Mouse (Mus musculus) heart, embryonic 15.5 days (tissue): ENCODE measurements around the gene Zfyve1. TPM values are rescaled to one million over a fixed set of nuclear protein-coding genes. Genes with fewer than 3 reads are reported as not detected.

Source experiments
- ATAC-seq: fragments of 200-750 bp; cut with Nextera tagmentation; replicated peaks from 2 replicates; pipeline ENCODE4 v1.8.0; 2017; ENCODE audit warnings: low read depth, moderate TSS enrichment; ENCODE audit not compliant: insufficient number of reproducible peaks, insufficient read depth, low FRiP score
- H3K27ac ChIP-seq: fragments of 300-500 bp; sonication (generic); 2 replicates; pipeline ENCODE4 v1.5.1; 2015; ENCODE audit warnings: mild to moderate bottlenecking, inconsistent platforms
- H3K27me3 ChIP-seq: fragments of 300-500 bp; sonication (generic); 2 replicates; pipeline ENCODE4 v1.6.1; 2015; ENCODE audit warnings: inconsistent platforms
- H3K36me3 ChIP-seq: fragments of 300-500 bp; sonication (generic); 2 replicates; pipeline ENCODE4 v1.6.1; 2015; ENCODE audit warnings: mild to moderate bottlenecking, inconsistent platforms
- H3K4me1 ChIP-seq: fragments of 300-500 bp; sonication (generic); replicated peaks from 2 replicates; pipeline ENCODE4 v1.6.1; 2015; ENCODE audit warnings: inconsistent platforms
- H3K4me2 ChIP-seq: fragments of 300-500 bp; sonication (generic); 2 replicates; pipeline ENCODE4 v1.6.1; 2015; ENCODE audit warnings: inconsistent platforms, mild to moderate bottlenecking, moderate library complexity
- H3K4me3 ChIP-seq: fragments of 300-500 bp; sonication (generic); 2 replicates; pipeline ENCODE4 v1.5.1; 2015; ENCODE audit warnings: mild to moderate bottlenecking, inconsistent platforms
- H3K9ac ChIP-seq: fragments of 300-500 bp; sonication (generic); 2 replicates; pipeline ENCODE4 v1.6.1; 2015; ENCODE audit warnings: mild to moderate bottlenecking, inconsistent platforms
- H3K9me3 ChIP-seq: fragments of 300-500 bp; sonication (generic); replicated peaks from 2 replicates; pipeline ENCODE4 v1.6.1; 2016; ENCODE audit warnings: inconsistent platforms
- WGBS: fragments of 180-500 bp; shearing (Covaris S2); methylation state at CpG from one replicate; pipeline ENCODE4 v1.1.7; 2015; ENCODE audit warnings: mixed read lengths; 5-methylcytosine and 5-hydroxymethylcytosine counted together
- polyA plus RNA-seq: library from polyadenylated mRNA; unstranded; fragments of >200 nt; fragmentation: Nextera tagmentation; extraction: Ambion mirVana; gene quantifications from 2 replicates; pipeline ENCODE4 v1.2.1, GENCODE M21; 2015

Gene Zfyve1
- polyA plus RNA-seq, 1 experiment from 2014 or later, result 13.9 TPM

DNA sequence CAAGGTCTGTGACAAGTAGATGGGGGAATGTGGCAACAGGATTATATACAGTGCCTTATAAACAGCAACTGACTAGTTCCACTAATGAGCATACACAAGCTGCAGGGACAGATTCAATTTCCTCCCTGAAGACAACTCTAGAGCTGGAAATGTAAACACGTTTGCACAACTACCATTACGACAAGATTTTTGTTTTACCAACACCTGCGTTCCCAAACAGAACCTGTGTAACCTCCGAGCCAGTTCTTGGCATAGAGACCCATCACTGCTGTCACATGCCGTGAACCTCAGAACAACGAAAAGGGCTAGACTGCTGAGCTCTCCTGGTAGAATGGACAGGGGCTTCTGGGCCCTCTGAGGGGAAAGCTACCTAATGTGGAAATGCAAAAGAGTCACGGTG is 53.0 kb downstream of the Zfyve1 start:
- peaks cover 54% of the 10 kb centered on the region for H3K36me3 ChIP-seq
- H3K4me2 ChIP-seq, result no peak overlapping the region
- WGBS, result 77% methylated on average over 7 of the region's 7 CpGs
- H3K4me3 ChIP-seq, result no peak overlapping the region
- no peaks in the 10 kb centered on the region for H3K27me3 ChIP-seq
- no peak overlapping the region for H3K9ac ChIP-seq
- ATAC-seq, result no peak
- H3K4me1 ChIP-seq, result peaks cover 4% of the 10 kb centered on the region; the same call in 1 of the 2 replicates
- H3K9me3 ChIP-seq, result no peaks in the 10 kb centered on the region
- no peak overlapping the region for H3K27ac ChIP-seq

DNA sequence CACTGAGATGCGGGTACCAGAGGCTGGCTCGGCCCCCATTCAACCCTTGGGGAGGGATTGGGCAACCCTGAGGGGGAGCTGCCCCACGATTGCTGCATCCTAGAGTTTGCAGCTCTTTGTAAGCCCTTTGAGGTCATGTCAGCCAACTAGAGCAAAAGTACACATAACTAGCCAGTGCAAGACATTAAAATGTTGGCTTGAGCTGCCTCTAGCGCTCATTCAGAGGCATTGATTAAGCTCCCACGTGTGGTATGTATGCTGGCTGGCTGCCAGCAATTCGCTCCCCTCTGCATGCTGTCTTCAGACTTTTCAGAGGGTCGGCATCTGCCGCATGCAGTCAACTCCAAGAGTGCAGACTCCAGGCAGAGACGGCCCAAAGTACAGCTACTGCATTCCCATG is 61.0 kb downstream of the Zfyve1 start:
- H3K9ac ChIP-seq, result no peak overlapping the region
- no peaks in the 10 kb centered on the region for H3K27me3 ChIP-seq
- H3K9me3 ChIP-seq, result no peaks in the 10 kb centered on the region
- H3K4me2 ChIP-seq, result no peak overlapping the region
- H3K4me3 ChIP-seq, result no peak overlapping the region
- ATAC-seq, result no peak
- WGBS, result 47% methylated on average over 9 of the region's 9 CpGs
- H3K27ac ChIP-seq, result no peak overlapping the region
- H3K36me3 ChIP-seq, result peaks cover 25% of the 10 kb centered on the region; the same call in 1 of the 2 replicates
- peaks cover 8% of the 10 kb centered on the region; the same call in 1 of the 2 replicates for H3K4me1 ChIP-seq

DNA sequence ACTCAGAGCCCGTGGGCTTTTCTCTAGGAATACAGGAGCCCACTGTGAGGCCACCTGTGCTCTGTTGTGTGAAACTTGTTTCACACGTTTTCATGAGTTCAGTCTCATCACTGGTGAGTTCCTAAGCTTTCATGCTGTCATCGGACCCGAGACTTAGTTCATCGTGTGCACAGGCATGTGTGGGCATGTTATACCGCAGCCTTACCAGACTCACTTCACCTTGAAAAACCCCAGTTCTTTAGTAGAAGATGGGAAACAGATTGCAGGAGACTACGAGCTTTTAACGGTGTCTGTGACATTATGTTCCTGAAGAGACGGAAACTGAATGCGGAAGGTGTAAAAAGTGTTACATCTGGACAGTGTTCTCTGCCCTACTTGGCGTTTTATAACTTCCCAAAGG is 61.6 kb downstream of the Zfyve1 start:
- H3K9ac ChIP-seq, result no peak overlapping the region
- 79% methylated on average over 11 of the region's 11 CpGs for WGBS
- H3K9me3 ChIP-seq, result no peaks in the 10 kb centered on the region
- H3K27ac ChIP-seq, result no peak overlapping the region
- peaks cover 8% of the 10 kb centered on the region; the same call in 1 of the 2 replicates for H3K4me1 ChIP-seq
- no peak overlapping the region for H3K4me3 ChIP-seq
- H3K36me3 ChIP-seq, result peaks cover 20% of the 10 kb centered on the region; the same call in 1 of the 2 replicates
- H3K4me2 ChIP-seq, result no peak overlapping the region
- ATAC-seq, result no peak
- no peaks in the 10 kb centered on the region for H3K27me3 ChIP-seq

DNA sequence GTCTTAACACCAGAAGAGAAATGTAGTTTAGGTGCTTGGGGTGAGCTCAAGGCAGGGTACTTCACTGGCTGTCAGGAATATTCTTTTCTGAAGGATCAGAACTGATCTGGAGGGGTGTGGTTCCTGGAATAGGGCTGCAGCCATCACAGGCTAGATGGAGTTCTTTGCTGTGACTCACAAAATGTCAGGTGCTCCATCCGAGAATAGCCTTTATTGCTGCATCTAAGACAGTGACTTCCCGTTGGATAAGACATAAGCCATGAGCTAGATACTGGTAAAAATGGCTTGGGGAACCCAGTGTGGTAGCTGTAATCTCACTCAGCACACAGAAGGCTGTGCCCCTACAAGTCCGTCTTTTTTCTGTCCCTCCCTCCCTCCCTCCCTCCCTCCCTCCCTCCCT is 62.8 kb downstream of the Zfyve1 start:
- no peak overlapping the region for H3K4me2 ChIP-seq
- H3K4me1 ChIP-seq, result peaks cover 8% of the 10 kb centered on the region; the same call in 1 of the 2 replicates
- no peaks in the 10 kb centered on the region for H3K27me3 ChIP-seq
- H3K36me3 ChIP-seq, result peaks cover 17% of the 10 kb centered on the region; the same call in 1 of the 2 replicates
- no peak overlapping the region for H3K27ac ChIP-seq
- no peak overlapping the region for H3K4me3 ChIP-seq
- H3K9me3 ChIP-seq, result no peaks in the 10 kb centered on the region
- H3K9ac ChIP-seq, result no peak overlapping the region
- ATAC-seq, result no peak
- 72% methylated on average over 3 of the region's 3 CpGs for WGBS

DNA sequence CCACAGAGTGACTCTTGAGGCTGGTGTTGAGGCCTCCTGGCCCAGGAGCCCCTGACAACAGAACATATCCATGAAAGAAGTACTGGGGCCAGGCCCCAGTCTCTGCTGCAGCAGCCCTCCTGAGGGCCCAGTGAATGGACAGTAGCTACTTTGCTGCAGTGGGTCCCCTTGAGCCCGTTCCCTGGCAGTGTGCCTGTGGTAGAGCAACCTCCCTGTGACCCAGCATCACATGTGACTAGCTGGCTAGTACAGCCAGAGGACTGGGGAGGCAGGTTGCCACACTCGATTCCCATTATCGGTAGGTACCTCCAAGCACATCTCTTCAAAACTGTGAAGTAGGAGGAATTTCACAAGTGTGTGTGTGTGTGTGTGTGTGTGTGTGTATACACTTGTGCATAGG is 64.1 kb downstream of the Zfyve1 start:
- no peaks in the 10 kb centered on the region for H3K9me3 ChIP-seq
- H3K4me2 ChIP-seq, result no peak overlapping the region
- WGBS, result 72% methylated on average over 3 of the region's 3 CpGs
- no peak overlapping the region for H3K4me3 ChIP-seq
- H3K4me1 ChIP-seq, result peaks cover 8% of the 10 kb centered on the region; the same call in 1 of the 2 replicates
- no peak overlapping the region for H3K27ac ChIP-seq
- no peak overlapping the region for H3K9ac ChIP-seq
- no peak for ATAC-seq
- H3K27me3 ChIP-seq, result no peaks in the 10 kb centered on the region
- peaks cover 9% of the 10 kb centered on the region; the same call in 1 of the 2 replicates for H3K36me3 ChIP-seq

DNA sequence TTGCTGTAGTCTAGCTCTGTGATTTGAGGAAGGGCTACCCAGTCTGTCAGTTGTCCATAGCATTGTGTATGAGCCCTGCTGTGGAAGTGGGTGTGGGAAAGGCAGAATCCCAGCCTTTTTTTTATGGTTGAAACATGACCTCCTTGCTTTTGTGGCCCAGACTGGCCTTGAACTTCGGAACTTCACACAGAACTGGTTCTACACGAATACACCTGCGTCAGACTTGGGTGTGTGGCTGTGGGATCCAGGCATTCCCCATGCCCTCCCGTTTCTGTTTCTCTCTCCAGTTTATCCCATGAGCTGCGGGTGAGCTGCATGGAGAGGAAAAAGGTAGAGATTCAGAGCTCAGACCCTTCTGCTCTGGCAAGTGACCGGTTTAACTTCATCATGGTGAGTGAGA is 65.0 kb downstream of the Zfyve1 start:
- ATAC-seq, result no peak
- peaks cover 8% of the 10 kb centered on the region; the same call in 1 of the 2 replicates for H3K4me1 ChIP-seq
- WGBS, result 91% methylated on average over 6 of the region's 6 CpGs
- no peaks in the 10 kb centered on the region for H3K27me3 ChIP-seq
- H3K36me3 ChIP-seq, result peaks cover 5% of the 10 kb centered on the region; the same call in 1 of the 2 replicates
- no peaks in the 10 kb centered on the region for H3K9me3 ChIP-seq
- no peak overlapping the region for H3K9ac ChIP-seq
- H3K27ac ChIP-seq, result no peak overlapping the region
- H3K4me3 ChIP-seq, result no peak overlapping the region
- H3K4me2 ChIP-seq, result no peak overlapping the region

DNA sequence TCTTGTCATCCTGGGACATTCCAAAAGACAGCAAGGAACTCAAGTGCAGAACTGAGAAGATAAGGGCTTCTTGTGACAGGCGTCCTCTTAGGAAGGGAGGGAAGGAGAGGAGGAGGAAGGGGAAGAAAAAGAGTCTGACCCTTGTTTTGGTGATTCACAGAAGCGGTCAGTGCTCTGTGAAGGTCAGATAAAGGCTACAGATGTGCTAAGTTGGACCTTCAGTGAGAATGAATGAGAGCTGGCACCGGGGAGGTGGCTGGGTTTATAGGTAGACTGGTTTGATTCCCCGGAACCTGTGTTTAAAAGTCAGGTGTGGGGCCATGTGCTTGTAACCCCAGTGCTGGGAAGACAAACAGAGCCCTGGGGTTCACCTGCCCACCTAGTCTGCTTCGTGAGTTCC is 68.4 kb downstream of the Zfyve1 start:
- ATAC-seq, result no peak
- Histone ChIP-seq H3K4me3 (no peak overlapping the region), H3K4me2 (no peak overlapping the region)

DNA sequence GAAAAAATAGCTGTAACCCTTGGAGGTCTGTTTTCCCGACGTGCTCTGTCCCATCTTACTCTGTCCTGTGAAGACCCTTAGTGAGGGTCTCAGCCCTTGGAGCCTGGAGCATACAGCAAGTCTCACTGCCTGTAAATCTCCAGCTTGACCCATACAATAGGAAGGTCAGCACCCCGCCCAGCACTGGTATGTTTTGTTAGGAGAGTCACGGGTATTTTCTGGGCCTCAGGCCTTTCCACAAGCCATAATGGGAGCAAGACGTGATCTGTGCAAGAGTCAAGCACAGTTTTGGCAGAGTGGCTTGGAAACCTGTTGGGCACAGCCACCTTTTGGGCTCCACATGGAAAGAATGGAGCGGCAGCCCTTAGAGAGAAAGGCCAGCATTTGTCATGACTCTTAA is 69.2 kb downstream of the Zfyve1 start:
- no peak overlapping the region for H3K4me2 ChIP-seq
- H3K36me3 ChIP-seq, result peaks cover 5% of the 10 kb centered on the region; the same call in 1 of the 2 replicates
- no peak for ATAC-seq
- peaks cover 21% of the 10 kb centered on the region for H3K4me1 ChIP-seq
- no peak overlapping the region for H3K4me3 ChIP-seq
- 69% methylated on average over 6 of the region's 6 CpGs for WGBS
- H3K27me3 ChIP-seq, result no peaks in the 10 kb centered on the region
- H3K9ac ChIP-seq, result no peak overlapping the region
- H3K9me3 ChIP-seq, result no peaks in the 10 kb centered on the region
- no peak overlapping the region for H3K27ac ChIP-seq

More for the DNA sequence above, 68.4 kb downstream of the Zfyve1 start:
- H3K9ac ChIP-seq, result no peak overlapping the region
- no peak overlapping the region for H3K27ac ChIP-seq
- H3K27me3 ChIP-seq, result no peaks in the 10 kb centered on the region
- H3K4me1 ChIP-seq, result peaks cover 20% of the 10 kb centered on the region
- H3K36me3 ChIP-seq, result peaks cover 5% of the 10 kb centered on the region; the same call in 1 of the 2 replicates
- WGBS, result 71% methylated on average over 5 of the region's 5 CpGs
- no peaks in the 10 kb centered on the region for H3K9me3 ChIP-seq

DNA sequence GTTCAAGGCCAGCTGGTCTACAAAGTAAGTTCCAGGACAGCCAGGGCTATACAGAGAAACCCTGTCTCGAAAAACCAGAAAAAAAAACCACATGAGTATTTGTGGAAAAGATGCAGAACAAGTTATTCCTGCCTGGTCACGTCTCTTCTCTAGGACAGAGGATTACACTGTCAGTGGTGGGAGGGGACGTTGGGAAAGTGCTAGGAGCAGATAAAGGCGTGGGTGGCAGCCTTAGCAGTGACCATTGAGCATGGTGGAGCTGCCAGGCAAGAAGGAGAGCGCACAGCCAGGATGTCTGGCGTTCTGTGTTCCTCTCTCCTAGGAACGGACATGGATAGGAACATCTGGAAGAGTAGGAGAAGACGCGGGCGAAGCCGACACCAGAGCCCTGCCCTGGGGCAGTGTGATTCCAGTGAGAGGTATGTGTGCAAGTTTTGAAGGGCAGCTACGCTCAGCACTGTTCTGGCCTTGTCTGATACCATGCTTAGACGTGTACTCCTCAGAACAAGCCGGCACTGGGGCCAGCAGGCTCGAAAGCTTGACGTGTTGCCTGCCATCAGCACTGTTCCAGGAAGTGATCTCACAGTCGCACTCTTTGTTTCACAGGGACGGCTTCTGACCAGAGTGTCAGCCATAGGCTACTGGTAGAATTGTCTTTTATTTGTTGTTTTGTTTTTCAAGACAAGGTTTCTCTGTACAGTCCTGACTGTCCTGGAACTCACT is 71.0 kb downstream of the Zfyve1 start:
- Histone ChIP-seq H3K4me2 (no peak overlapping the region), H3K4me1 (peaks cover 24% of the 10 kb centered on the region), H3K27ac (peak overlapping the region; percentile 48), H3K36me3 (peaks cover 5% of the 10 kb centered on the region; the same call in 1 of the 2 replicates), H3K9ac (0 out of 2 replicates have a peak overlapping the region, but pooled peaks have one; percentile 11), H3K27me3 (no peaks in the 10 kb centered on the region), H3K4me3 (no peak overlapping the region), H3K9me3 (no peaks in the 10 kb centered on the region)
- 0 out of 2 replicates have a peak, but pooled peaks have one; percentile 33 for ATAC-seq
- 60% methylated on average over 18 of the region's 18 CpGs for WGBS

DNA sequence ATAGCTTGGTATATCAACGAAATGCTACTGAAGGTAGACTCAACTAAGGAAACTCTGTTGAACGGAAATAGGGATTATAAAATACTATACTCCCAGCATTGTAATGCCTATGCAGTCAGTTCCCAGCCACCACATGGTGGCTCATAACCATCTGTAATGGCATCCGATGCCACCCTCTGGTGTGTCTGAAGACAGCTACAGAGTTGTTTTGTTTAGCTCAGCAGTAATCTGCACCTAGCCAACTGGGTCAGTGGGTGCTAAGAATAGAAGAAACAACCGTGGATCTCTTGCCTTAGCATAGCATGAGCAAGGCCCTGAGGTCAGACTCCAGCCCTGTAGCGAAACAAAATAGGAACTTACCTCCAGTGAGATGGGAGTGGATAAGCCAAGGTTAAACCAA is 72.7 kb downstream of the Zfyve1 start:
- WGBS, result 68% methylated on average over 5 of the region's 5 CpGs
- Histone ChIP-seq H3K4me2 (no peak overlapping the region), H3K27ac (no peak overlapping the region), H3K36me3 (no peaks in the 10 kb centered on the region), H3K27me3 (no peaks in the 10 kb centered on the region), H3K4me1 (peaks cover 26% of the 10 kb centered on the region), H3K9ac (no peak overlapping the region), H3K4me3 (no peak overlapping the region), H3K9me3 (no peaks in the 10 kb centered on the region)
- ATAC-seq, result no peak

DNA sequence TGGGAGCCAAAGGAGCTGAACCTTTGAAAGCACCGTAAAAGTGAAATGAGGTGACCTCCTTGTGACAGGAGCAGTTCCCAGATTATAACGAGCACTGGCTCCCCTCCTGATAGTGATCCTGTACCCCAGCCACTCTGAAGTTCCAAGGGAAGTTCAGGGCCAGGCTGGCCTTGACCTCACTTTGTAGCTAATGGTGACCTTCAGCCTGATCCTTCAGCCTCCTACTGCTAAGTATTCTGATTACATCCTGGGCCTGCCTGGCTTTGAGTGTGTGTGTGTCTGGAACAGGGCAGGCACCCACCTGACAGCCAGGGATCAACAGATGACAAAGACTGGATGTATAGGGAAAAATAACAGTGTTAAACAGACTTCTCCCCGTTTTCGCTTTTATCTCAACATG is 73.1 kb downstream of the Zfyve1 start:
- H3K4me1 ChIP-seq, result peaks cover 26% of the 10 kb centered on the region
- no peak overlapping the region for H3K4me3 ChIP-seq

DNA sequence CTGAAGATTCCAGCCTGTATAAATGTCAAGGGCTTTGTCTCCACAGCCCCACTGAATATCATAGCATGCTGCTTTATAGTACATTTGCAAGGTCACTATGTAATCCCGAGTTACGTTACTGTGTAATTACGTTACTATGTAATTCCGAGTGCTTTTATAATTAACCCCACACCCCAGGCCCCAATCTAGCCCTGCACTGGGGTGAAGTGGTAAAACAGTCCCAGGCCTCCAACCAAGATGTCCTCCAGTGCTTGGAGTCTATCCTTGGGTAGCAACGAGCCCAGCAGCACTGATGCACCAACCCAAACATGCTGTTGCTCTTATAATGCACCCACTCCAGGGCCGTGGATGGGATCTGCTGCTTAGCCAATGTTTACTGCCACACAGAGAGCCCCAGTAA is 74.0 kb downstream of the Zfyve1 start:
- peaks cover 26% of the 10 kb centered on the region for H3K4me1 ChIP-seq
- no peaks in the 10 kb centered on the region for H3K36me3 ChIP-seq
- H3K4me2 ChIP-seq, result no peak overlapping the region
- WGBS, result 88% methylated on average over 6 of the region's 6 CpGs
- H3K27me3 ChIP-seq, result no peaks in the 10 kb centered on the region
- H3K4me3 ChIP-seq, result no peak overlapping the region
- H3K27ac ChIP-seq, result no peak overlapping the region
- ATAC-seq, result no peak
- no peak overlapping the region for H3K9ac ChIP-seq
- no peaks in the 10 kb centered on the region for H3K9me3 ChIP-seq

More for the DNA sequence above, 73.1 kb downstream of the Zfyve1 start:
- Histone ChIP-seq H3K36me3 (no peaks in the 10 kb centered on the region), H3K9ac (no peak overlapping the region), H3K4me2 (no peak overlapping the region), H3K27ac (no peak overlapping the region), H3K9me3 (no peaks in the 10 kb centered on the region), H3K27me3 (no peaks in the 10 kb centered on the region)
- 68% methylated on average over 4 of the region's 4 CpGs for WGBS
- no peak for ATAC-seq
